Mouse (Mus musculus) liver, postnatal 0 days (tissue): ENCODE measurements around the gene Gk2.

Experiments used
- CTCF ChIP-seq: sonication (generic); IDR thresholded peaks from 2 replicates; pipeline ENCODE4 v1.5.1; 2016; ENCODE audit warnings: antibody characterized with exemption, low read depth
- EP300 ChIP-seq: IDR thresholded peaks from 2 replicates; pipeline ENCODE4 v1.6.1; 2016; ENCODE audit warnings: antibody characterized with exemption, low read depth, mild to moderate bottlenecking

DNA sequence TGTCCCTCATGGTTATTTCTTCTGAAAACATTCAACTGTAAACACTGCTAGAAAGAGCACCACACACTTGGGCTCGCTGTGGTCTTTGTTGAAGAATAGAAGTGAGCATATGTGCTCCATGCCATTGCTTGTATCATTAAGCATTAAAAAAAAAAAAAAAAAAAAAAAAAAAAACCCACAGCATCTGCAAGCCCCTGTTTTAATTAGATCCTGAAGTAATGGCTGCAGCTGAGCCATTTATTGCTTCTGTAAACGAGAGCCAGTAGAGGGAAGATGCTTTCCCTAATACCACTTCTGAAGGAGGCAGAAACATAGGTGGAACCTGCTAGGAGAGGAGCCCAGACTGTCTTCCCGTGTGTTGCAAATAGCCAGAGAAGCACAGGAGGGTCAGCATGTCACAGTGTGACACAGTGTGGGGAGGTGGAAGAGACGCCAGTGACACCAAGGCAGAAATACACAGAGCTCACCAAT is 47.6 kb downstream of the Gk2 start:
- TF ChIP-seq CTCF (no peak), EP300 (no peak)
